7 mouse cellular contexts compared by ENCODE assay signal in genomic region chr17:44618691-44619090, GRCm38 (mm10).
A peak's percentile ranks its signal among the peaks of the same experiment; 100 is the strongest.
DNase-seq lines count a peak whose midpoint lies in the region; ATAC-seq and TF ChIP-seq lines count a peak whose summit lies in the region.

No protein-coding gene starts in this region.

- DNase-seq in lung, adult 18-20 months: peak; percentile 17 to 34
- no peak for DNase-seq in lung, adult 2 months
- DNase-seq in cerebellum, postnatal 10 days: peak; percentile 65 to 71
- DNase-seq in gastrocnemius, adult 2 months: peak; percentile 66
- peak; percentile 72 for DNase-seq in limb, embryonic 10.5 days (ENCODE audit: low spot score)
- DNase-seq in right cerebral cortex, postnatal 25 days: peak; percentile 45
- DNase-seq in liver, embryonic 11.5 days (ENCODE audit: low spot score): no peak

- no peaks in the 10 kb centered on the region for H3K9me3 ChIP-seq in limb, embryonic 10.5 days (replicated peaks)
- H3K9me3 ChIP-seq in liver, embryonic 11.5 days (ENCODE audit: control insufficient read depth, low read length): no peaks in the 10 kb centered on the region

- intact Hi-C loops in gastrocnemius, adult 2 months (cut with DNase I): loop anchor here (10.0 kb wide), 1 partner anchor 116 kb away; no protein-coding TSS in a partner anchor

- 41% methylated on average over 11 of the region's 11 CpGs for WGBS in lung, adult 2 months
- WGBS in limb, embryonic 10.5 days: 27% methylated on average over 11 of the region's 11 CpGs
- 60% methylated on average over 11 of the region's 11 CpGs for WGBS in liver, embryonic 11.5 days

- H3K27ac ChIP-seq in gastrocnemius, adult 2 months: peak overlapping the region; percentile 80
- peak overlapping the region; percentile 69 for H3K27ac ChIP-seq in limb, embryonic 10.5 days
- no peak overlapping the region for H3K27ac ChIP-seq in liver, embryonic 11.5 days (ENCODE audit: low read depth, low read length)

- no peak overlapping the region for H3K4me2 ChIP-seq in liver, embryonic 11.5 days

- H3K4me3 ChIP-seq in lung, adult 2 months (replicated peaks; ENCODE audit: extremely low read depth, low read depth, low read length): no peak overlapping the region
- peak overlapping the region; percentile 67 for H3K4me3 ChIP-seq in gastrocnemius, adult 2 months
- peak overlapping the region; percentile 37 for H3K4me3 ChIP-seq in limb, embryonic 10.5 days
- H3K4me3 ChIP-seq in liver, embryonic 11.5 days (ENCODE audit: low read depth, low read length): no peak overlapping the region

- no peak overlapping the region for H3K9ac ChIP-seq in liver, embryonic 11.5 days (ENCODE audit: low read depth, low read length)

- no peaks in the 10 kb centered on the region for H3K36me3 ChIP-seq in limb, embryonic 10.5 days
- H3K36me3 ChIP-seq in liver, embryonic 11.5 days (ENCODE audit: control insufficient read depth, insufficient read depth, low read length): no peaks in the 10 kb centered on the region

- TF ChIP-seq CTCF in lung, adult 2 months (IDR thresholded peaks at IDR 0.05; ENCODE audit: insufficient read depth, low read length): no peak
- no peak for TF ChIP-seq CTCF in gastrocnemius, adult 2 months (IDR thresholded peaks at IDR 0.05)

- no peak for ATAC-seq in liver, embryonic 11.5 days (replicated peaks; ENCODE audit: low FRiP score)

- H3K4me1 ChIP-seq in lung, adult 2 months (ENCODE audit: control insufficient read depth, insufficient read depth, low read length): peaks cover 6% of the 10 kb centered on the region
- peaks cover 47% of the 10 kb centered on the region for H3K4me1 ChIP-seq in limb, embryonic 10.5 days
- H3K4me1 ChIP-seq in liver, embryonic 11.5 days (replicated peaks; ENCODE audit: control insufficient read depth, insufficient read depth, low read length): no peaks in the 10 kb centered on the region

- no peak for TF ChIP-seq POLR2A in lung, adult 2 months (IDR thresholded peaks at IDR 0.05; ENCODE audit: borderline replicate concordance, extremely low read depth, low read depth, low read length)

- no peaks in the 10 kb centered on the region for H3K27me3 ChIP-seq in limb, embryonic 10.5 days (ENCODE audit: low read depth, poor library complexity, severe bottlenecking)
- no peaks in the 10 kb centered on the region for H3K27me3 ChIP-seq in liver, embryonic 11.5 days (replicated peaks; ENCODE audit: control insufficient read depth, insufficient read depth, low read length)

Comparison
In these comparisons a context has a peak if more than half of its experiments do, and no peak if none do; other contexts are left out.
1. DNase-seq: peak in lung, adult 18-20 months (2 of 2), cerebellum, postnatal 10 days (2 of 2), gastrocnemius, adult 2 months (single experiment), limb, embryonic 10.5 days (single experiment) and right cerebral cortex, postnatal 25 days (single experiment); none in lung, adult 2 months (single experiment) and liver, embryonic 11.5 days (single experiment).
2. H3K4me3 ChIP-seq: peak in gastrocnemius, adult 2 months (single experiment) and limb, embryonic 10.5 days (single experiment); none in lung, adult 2 months (single experiment) and liver, embryonic 11.5 days (single experiment).